ENCODE assay signal across 13 mouse cellular contexts in genomic region chr16:8576111-8576510, GRCm38 (mm10).
"Had no signal": no experiment of that assay in that cellular context is flagged by ENCODE, and none has a peak within 500 bp of the region (broad histone marks: within the 10 kb centered on the region; RNA-seq: fewer than 3 reads in every experiment).

No protein-coding gene starts in this region.

- H3K4me3 ChIP-seq: kidney, embryonic 15.5 days; left cerebral cortex, adult 2 months; limb, embryonic 12.5 days; liver, embryonic 13.5 days; lung, embryonic 15.5 days; midbrain, embryonic 12.5 days had no signal

- ATAC-seq: liver, postnatal 0 days had no signal

- H3K36me3 ChIP-seq: lung, embryonic 15.5 days had no signal

- H3K27ac ChIP-seq: kidney, embryonic 15.5 days; left cerebral cortex, adult 2 months; limb, embryonic 12.5 days; liver, embryonic 13.5 days; lung, embryonic 15.5 days; midbrain, embryonic 12.5 days had no signal

- DNase-seq: kidney, adult 2 months; kidney, postnatal 14 days; liver; liver, embryonic 13.5 days; liver, postnatal 0 days; lung, postnatal 14 days; right cerebral cortex, postnatal 4 days; spleen, adult 18-20 months had no signal

- H3K27me3 ChIP-seq: kidney, embryonic 15.5 days; limb, embryonic 12.5 days; liver, embryonic 13.5 days; lung, embryonic 15.5 days; midbrain, embryonic 12.5 days had no signal

- H3K4me1 ChIP-seq: kidney, embryonic 15.5 days; limb, embryonic 12.5 days; lung, embryonic 15.5 days; midbrain, embryonic 12.5 days had no signal

- H3K4me2 ChIP-seq: kidney, embryonic 15.5 days; limb, embryonic 12.5 days; liver, embryonic 13.5 days; lung, embryonic 15.5 days; midbrain, embryonic 12.5 days had no signal

- H3K9me3 ChIP-seq: kidney, embryonic 15.5 days; limb, embryonic 12.5 days; liver, embryonic 13.5 days; lung, embryonic 15.5 days; midbrain, embryonic 12.5 days had no signal

- H3K9ac ChIP-seq: kidney, embryonic 15.5 days; limb, embryonic 12.5 days; liver, embryonic 13.5 days; liver, postnatal 0 days; lung, embryonic 15.5 days; midbrain, embryonic 12.5 days had no signal
